Mouse (Mus musculus): ENCODE results near the gene Sytl3. TPM values are rescaled to one million over a fixed set of nuclear protein-coding genes. Genes with fewer than 3 reads are reported as not detected.
"Not testable (repeated sequence)": the region's sequence is repeated elsewhere in the genome, so short reads cannot be mapped to it uniquely, and the experiment has no call there.

Gene Sytl3
- total and polyA plus RNA-seq, 2 experiments: 0.18 TPM; not detected in 1

DNA sequence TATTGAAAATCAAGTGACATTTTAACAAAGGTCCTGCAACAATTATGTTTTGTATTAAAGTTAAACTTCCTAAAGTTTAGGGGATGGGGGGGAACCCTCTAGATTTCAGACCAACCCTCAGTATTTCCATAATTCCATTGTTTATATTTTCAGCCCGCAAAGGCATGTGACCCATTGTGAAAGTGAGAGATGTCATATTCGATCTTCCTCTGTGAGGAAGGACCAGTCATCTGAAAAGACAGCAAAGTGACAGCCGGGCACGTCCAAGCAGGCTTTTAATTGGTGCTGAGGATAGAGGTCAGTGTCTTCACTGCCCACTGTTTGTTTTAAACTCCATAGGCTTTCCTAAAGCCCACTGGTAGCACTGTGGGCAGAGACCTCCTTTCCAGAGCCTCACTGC lies 22.8 kb downstream of the Sytl3 start:
- not testable (repeated sequence) for H3K9ac ChIP-seq (ENCODE audit: low read depth, low read length); H3K79me2 ChIP-seq (ENCODE audit: control insufficient read depth, insufficient read depth, low read length); H3K27ac ChIP-seq (replicated peaks; ENCODE audit: insufficient read depth, low read depth, low read length); H3K4me3 ChIP-seq (ENCODE audit: insufficient read depth, low read depth, low read length); H3K27me3 ChIP-seq (ENCODE audit: control insufficient read depth, insufficient read depth, low read length); H3K36me3 ChIP-seq (ENCODE audit: control insufficient read depth, insufficient read depth, low read length); H3K4me1 ChIP-seq (ENCODE audit: control insufficient read depth, insufficient read depth, low read length); DNase-seq (ENCODE audit: extremely low read depth, low read depth, low spot score)
- WGBS: 78% methylated on average over 4 of the region's 4 CpGs

DNA sequence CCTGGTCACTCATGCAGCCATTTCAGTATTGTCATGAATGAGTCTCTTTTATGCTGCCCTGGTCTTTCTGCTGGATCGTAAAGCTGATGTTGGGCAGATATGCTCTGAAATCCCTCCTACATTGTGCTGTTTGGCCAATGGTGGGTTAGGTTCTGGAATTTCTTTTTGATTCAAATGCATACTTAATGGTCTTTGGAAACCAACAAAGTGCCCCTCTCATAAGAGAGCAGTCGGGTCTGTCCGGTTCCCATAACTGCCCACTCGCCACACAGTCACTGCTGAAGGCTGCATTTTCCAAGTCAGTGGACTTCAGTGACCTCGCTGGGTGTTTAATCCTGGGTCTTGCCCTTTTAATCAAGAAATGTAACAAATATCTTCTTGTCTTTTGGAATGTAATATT lies 24.8 kb downstream of the Sytl3 start:
- not testable (repeated sequence) for H3K27me3 ChIP-seq (ENCODE audit: control insufficient read depth, insufficient read depth, low read length); H3K4me3 ChIP-seq (ENCODE audit: insufficient read depth, low read depth, low read length); H3K79me2 ChIP-seq (ENCODE audit: control insufficient read depth, insufficient read depth, low read length); H3K36me3 ChIP-seq (ENCODE audit: control insufficient read depth, insufficient read depth, low read length); H3K27ac ChIP-seq (replicated peaks; ENCODE audit: insufficient read depth, low read depth, low read length); H3K4me1 ChIP-seq (ENCODE audit: control insufficient read depth, insufficient read depth, low read length); H3K9ac ChIP-seq (ENCODE audit: low read depth, low read length); DNase-seq (ENCODE audit: extremely low read depth, low read depth, low spot score)
- 100% methylated on average over 1 of the region's 5 CpGs for WGBS

DNA sequence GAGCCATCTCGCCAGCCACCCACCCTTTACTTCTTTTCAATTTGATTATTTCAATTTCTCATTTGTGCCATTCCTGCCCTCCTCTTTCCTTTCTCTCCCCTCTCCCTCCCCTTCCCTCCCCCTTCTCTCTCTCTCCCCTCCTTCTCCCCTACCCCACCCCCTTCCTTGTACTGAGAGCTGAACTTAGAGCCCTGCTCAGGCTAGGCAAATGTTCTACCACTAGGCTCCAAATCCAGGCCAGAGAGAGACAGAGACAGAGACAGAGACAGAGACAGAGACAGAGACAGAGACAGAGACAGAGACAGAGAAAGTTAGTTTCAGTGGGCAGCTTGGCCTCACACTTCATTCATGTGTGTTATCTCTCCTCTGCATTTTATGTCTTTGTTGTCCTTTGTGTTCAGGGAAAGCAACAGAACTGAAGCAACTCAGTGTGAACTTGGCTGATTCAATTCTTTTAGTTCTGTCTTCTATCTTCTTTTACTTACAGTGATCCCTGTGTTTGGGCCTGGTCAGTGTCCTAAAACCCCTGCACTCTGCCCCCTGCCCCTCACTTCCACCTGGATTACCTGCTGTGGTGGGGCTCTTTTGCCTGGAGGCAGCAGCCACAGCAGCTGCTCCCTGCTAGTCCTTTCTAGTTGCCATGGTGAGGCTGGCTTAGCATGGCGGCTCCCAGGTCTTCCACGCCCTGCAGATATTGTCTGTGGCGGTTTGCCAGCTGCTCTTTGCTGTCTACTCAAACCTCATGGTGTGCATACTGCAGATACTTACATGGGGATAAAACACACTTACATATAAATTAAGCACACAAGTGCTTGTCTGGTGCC lies 25.8 kb downstream of the Sytl3 start:
- H3K4me3 ChIP-seq (ENCODE audit: insufficient read depth, low read depth, low read length): not testable (repeated sequence)
- 67% methylated on average over 1 of the region's 4 CpGs for WGBS

GRCm38 (mm10) chr17:6685288-6685818 lies 26.5 kb downstream of the Sytl3 start:
- not testable (repeated sequence) for H3K4me1 ChIP-seq (ENCODE audit: control insufficient read depth, insufficient read depth, low read length); H3K4me3 ChIP-seq (ENCODE audit: insufficient read depth, low read depth, low read length); H3K9ac ChIP-seq (ENCODE audit: low read depth, low read length); H3K27me3 ChIP-seq (ENCODE audit: control insufficient read depth, insufficient read depth, low read length); H3K27ac ChIP-seq (replicated peaks; ENCODE audit: insufficient read depth, low read depth, low read length); H3K36me3 ChIP-seq (ENCODE audit: control insufficient read depth, insufficient read depth, low read length); DNase-seq (ENCODE audit: extremely low read depth, low read depth, low spot score); H3K79me2 ChIP-seq (ENCODE audit: control insufficient read depth, insufficient read depth, low read length)
- 68% methylated on average over 4 of the region's 8 CpGs for WGBS

More for the DNA sequence above, 25.8 kb downstream of the Sytl3 start:
- not testable (repeated sequence) for H3K27ac ChIP-seq (replicated peaks; ENCODE audit: insufficient read depth, low read depth, low read length); DNase-seq (ENCODE audit: extremely low read depth, low read depth, low spot score); H3K27me3 ChIP-seq (ENCODE audit: control insufficient read depth, insufficient read depth, low read length); H3K4me1 ChIP-seq (ENCODE audit: control insufficient read depth, insufficient read depth, low read length); H3K36me3 ChIP-seq (ENCODE audit: control insufficient read depth, insufficient read depth, low read length); H3K9ac ChIP-seq (ENCODE audit: low read depth, low read length); H3K79me2 ChIP-seq (ENCODE audit: control insufficient read depth, insufficient read depth, low read length)

DNA sequence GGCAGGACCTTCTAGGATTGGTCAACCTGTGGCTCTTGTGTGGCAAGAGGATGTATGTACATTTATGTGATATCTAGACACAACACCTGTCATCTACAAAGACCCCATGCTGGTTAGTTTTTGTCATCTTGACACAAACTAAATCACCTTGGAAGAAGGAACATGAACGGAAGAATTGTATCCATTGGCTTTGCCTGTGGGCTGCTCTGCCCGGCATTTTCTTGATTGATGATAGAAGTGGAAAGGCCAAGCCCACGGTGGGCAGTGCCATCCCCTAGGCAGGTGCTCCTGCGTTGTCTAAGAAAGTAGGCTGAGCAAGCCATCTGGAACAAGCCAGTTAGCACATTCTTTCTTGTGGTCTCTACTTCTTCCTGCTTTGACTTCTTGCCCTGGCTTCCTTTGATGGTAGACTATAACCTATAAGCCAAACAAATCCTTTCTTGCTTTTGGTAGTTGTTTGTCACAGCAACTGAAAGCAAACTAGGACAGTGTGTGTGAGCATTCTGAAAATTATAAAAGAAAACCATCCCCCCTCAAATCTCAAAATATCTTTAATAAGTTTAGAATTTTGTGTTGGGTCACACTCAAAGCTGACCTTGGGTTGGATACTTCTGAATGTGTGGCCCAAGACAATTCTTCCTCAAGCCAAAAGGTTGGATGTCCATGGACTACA lies 27.5 kb downstream of the Sytl3 start:
- H3K36me3 ChIP-seq (ENCODE audit: control insufficient read depth, insufficient read depth, low read length): not testable (repeated sequence)
- WGBS: 100% methylated on average over 3 of the region's 4 CpGs

GRCm38 (mm10) chr17:6689344-6689743 lies 30.5 kb downstream of the Sytl3 start:
- H3K4me3 ChIP-seq (ENCODE audit: insufficient read depth, low read depth, low read length); H3K4me1 ChIP-seq (ENCODE audit: control insufficient read depth, insufficient read depth, low read length); H3K27me3 ChIP-seq (ENCODE audit: control insufficient read depth, insufficient read depth, low read length); DNase-seq (ENCODE audit: extremely low read depth, low read depth, low spot score); H3K27ac ChIP-seq (replicated peaks; ENCODE audit: insufficient read depth, low read depth, low read length); H3K9ac ChIP-seq (ENCODE audit: low read depth, low read length); H3K79me2 ChIP-seq (ENCODE audit: control insufficient read depth, insufficient read depth, low read length); H3K36me3 ChIP-seq (ENCODE audit: control insufficient read depth, insufficient read depth, low read length): not testable (repeated sequence)
- 94% methylated on average over 3 of the region's 4 CpGs for WGBS

More for the DNA sequence above, 27.5 kb downstream of the Sytl3 start:
- not testable (repeated sequence) for H3K27me3 ChIP-seq (ENCODE audit: control insufficient read depth, insufficient read depth, low read length); H3K27ac ChIP-seq (replicated peaks; ENCODE audit: insufficient read depth, low read depth, low read length); H3K4me1 ChIP-seq (ENCODE audit: control insufficient read depth, insufficient read depth, low read length); DNase-seq (ENCODE audit: extremely low read depth, low read depth, low spot score); H3K79me2 ChIP-seq (ENCODE audit: control insufficient read depth, insufficient read depth, low read length); H3K9ac ChIP-seq (ENCODE audit: low read depth, low read length); H3K4me3 ChIP-seq (ENCODE audit: insufficient read depth, low read depth, low read length)

Measured in liver, adult 2 months (tissue).